Mouse (Mus musculus): ENCODE data around the gene Gm1043. TPM values are rescaled to one million over a fixed set of nuclear protein-coding genes. Genes with fewer than 3 reads are reported as not detected.

The Gm1043 gene
- polyA plus RNA-seq, 2 experiments, result 0.96 TPM; not detected in 1

- Histone ChIP-seq H3K4me1 (ENCODE audit: control insufficient read depth, insufficient read depth, low read length) (no peaks in the 10 kb centered on the region), H3K36me3 (ENCODE audit: control insufficient read depth, insufficient read depth, low read length) (no peaks in the 10 kb centered on the region), H3K9ac (ENCODE audit: low read depth, low read length, severe bottlenecking) (no peak overlapping the region), H3K27me3 (ENCODE audit: control insufficient read depth, insufficient read depth, low read length) (no peaks in the 10 kb centered on the region), H3K27ac (replicated peaks; ENCODE audit: low read depth, low read length) (no peak overlapping the region), H3K4me2 (replicated peaks; ENCODE audit: low read depth, low read length, severe bottlenecking) (no peak overlapping the region), H3K4me3 (replicated peaks; ENCODE audit: low read length) (no peak overlapping the region), H3K9me3 (ENCODE audit: control insufficient read depth, low read length) (no peaks in the 10 kb centered on the region)
- ATAC-seq (ENCODE audit: low FRiP score, low read depth) (no peak), DNase-seq (ENCODE audit: low spot score) (no peak)
- TF ChIP-seq POLR2A (IDR thresholded peaks at IDR 0.05; ENCODE audit: borderline replicate concordance, extremely low read depth, insufficient read depth, insufficient read length), result no peak
- 55% methylated on average over 3 of the region's 3 CpGs for WGBS
Measured at GRCm38 (mm10) chr5:37251596-37251995, 166.4 kb downstream of the Gm1043 start.

- no peak for DNase-seq (ENCODE audit: low spot score)
- Histone ChIP-seq H3K4me1 (ENCODE audit: control insufficient read depth, insufficient read depth, low read length) (no peaks in the 10 kb centered on the region), H3K9ac (ENCODE audit: low read depth, low read length, severe bottlenecking) (no peak overlapping the region), H3K27me3 (ENCODE audit: control insufficient read depth, insufficient read depth, low read length) (no peaks in the 10 kb centered on the region), H3K9me3 (ENCODE audit: control insufficient read depth, low read length) (no peaks in the 10 kb centered on the region), H3K4me2 (replicated peaks; ENCODE audit: low read depth, low read length, severe bottlenecking) (no peak overlapping the region), H3K36me3 (ENCODE audit: control insufficient read depth, insufficient read depth, low read length) (no peaks in the 10 kb centered on the region), H3K4me3 (replicated peaks; ENCODE audit: low read length) (no peak overlapping the region), H3K27ac (replicated peaks; ENCODE audit: low read depth, low read length) (no peak overlapping the region)
- no peak for TF ChIP-seq POLR2A (IDR thresholded peaks at IDR 0.05; ENCODE audit: borderline replicate concordance, extremely low read depth, insufficient read depth, insufficient read length)
- ATAC-seq (ENCODE audit: low FRiP score, low read depth), result no peak
- WGBS, result 79% methylated on average over 9 of the region's 9 CpGs
Measured at GRCm38 (mm10) chr5:37252101-37252804, 167.1 kb downstream of the Gm1043 start.

GRCm38 (mm10) chr5:37254523-37254922 lies 169.4 kb downstream of the Gm1043 start:
- ATAC-seq (ENCODE audit: low FRiP score, low read depth), result no peak
- WGBS, result 81% methylated on average over 4 of the region's 4 CpGs

GRCm38 (mm10) chr5:37256823-37257222 lies 171.7 kb downstream of the Gm1043 start:
- H3K9me3 ChIP-seq (ENCODE audit: control insufficient read depth, low read length), result no peaks in the 10 kb centered on the region
- H3K27me3 ChIP-seq (ENCODE audit: control insufficient read depth, insufficient read depth, low read length), result no peaks in the 10 kb centered on the region
- no peaks in the 10 kb centered on the region for H3K4me1 ChIP-seq (ENCODE audit: control insufficient read depth, insufficient read depth, low read length)
- no peaks in the 10 kb centered on the region for H3K36me3 ChIP-seq (ENCODE audit: control insufficient read depth, insufficient read depth, low read length)
- DNase-seq (ENCODE audit: low spot score) (no peak), ATAC-seq (ENCODE audit: low FRiP score, low read depth) (no peak)
- 69% methylated on average over 7 of the region's 7 CpGs for WGBS
- H3K4me3 ChIP-seq (replicated peaks; ENCODE audit: low read length), result no peak overlapping the region
- no peak overlapping the region for H3K9ac ChIP-seq (ENCODE audit: low read depth, low read length, severe bottlenecking)
- no peak overlapping the region for H3K4me2 ChIP-seq (replicated peaks; ENCODE audit: low read depth, low read length, severe bottlenecking)
- no peak for TF ChIP-seq POLR2A (IDR thresholded peaks at IDR 0.05; ENCODE audit: borderline replicate concordance, extremely low read depth, insufficient read depth, insufficient read length)
- no peak overlapping the region for H3K27ac ChIP-seq (replicated peaks; ENCODE audit: low read depth, low read length)

More at GRCm38 (mm10) chr5:37254523-37254922, 169.4 kb downstream of the Gm1043 start:
- no peak overlapping the region for H3K4me3 ChIP-seq (replicated peaks; ENCODE audit: low read length)
- H3K27me3 ChIP-seq (ENCODE audit: control insufficient read depth, insufficient read depth, low read length), result no peaks in the 10 kb centered on the region
- H3K9me3 ChIP-seq (ENCODE audit: control insufficient read depth, low read length), result no peaks in the 10 kb centered on the region
- H3K36me3 ChIP-seq (ENCODE audit: control insufficient read depth, insufficient read depth, low read length), result no peaks in the 10 kb centered on the region
- no peaks in the 10 kb centered on the region for H3K4me1 ChIP-seq (ENCODE audit: control insufficient read depth, insufficient read depth, low read length)
- H3K27ac ChIP-seq (replicated peaks; ENCODE audit: low read depth, low read length), result no peak overlapping the region
- H3K9ac ChIP-seq (ENCODE audit: low read depth, low read length, severe bottlenecking), result no peak overlapping the region
- TF ChIP-seq POLR2A (IDR thresholded peaks at IDR 0.05; ENCODE audit: borderline replicate concordance, extremely low read depth, insufficient read depth, insufficient read length), result no peak
- H3K4me2 ChIP-seq (replicated peaks; ENCODE audit: low read depth, low read length, severe bottlenecking), result no peak overlapping the region
- DNase-seq (ENCODE audit: low spot score), result no peak

GRCm38 (mm10) chr5:37257243-37257642 lies 172.1 kb downstream of the Gm1043 start:
- Histone ChIP-seq H3K9me3 (ENCODE audit: control insufficient read depth, low read length) (no peaks in the 10 kb centered on the region), H3K36me3 (ENCODE audit: control insufficient read depth, insufficient read depth, low read length) (no peaks in the 10 kb centered on the region), H3K4me1 (ENCODE audit: control insufficient read depth, insufficient read depth, low read length) (no peaks in the 10 kb centered on the region), H3K27ac (replicated peaks; ENCODE audit: low read depth, low read length) (no peak overlapping the region), H3K27me3 (ENCODE audit: control insufficient read depth, insufficient read depth, low read length) (no peaks in the 10 kb centered on the region), H3K9ac (ENCODE audit: low read depth, low read length, severe bottlenecking) (no peak overlapping the region), H3K4me2 (replicated peaks; ENCODE audit: low read depth, low read length, severe bottlenecking) (no peak overlapping the region), H3K4me3 (replicated peaks; ENCODE audit: low read length) (no peak overlapping the region)
- 53% methylated on average over 5 of the region's 5 CpGs for WGBS
- no peak for TF ChIP-seq POLR2A (IDR thresholded peaks at IDR 0.05; ENCODE audit: borderline replicate concordance, extremely low read depth, insufficient read depth, insufficient read length)
- DNase-seq (ENCODE audit: low spot score) (peak; percentile 66), ATAC-seq (ENCODE audit: low FRiP score, low read depth) (no peak)
